Mouse (Mus musculus): ENCODE data around the gene Zfp553. TPM values are rescaled to one million over a fixed set of nuclear protein-coding genes. Genes with fewer than 3 reads are reported as not detected.

The Zfp553 gene
- polyA plus RNA-seq, 1 experiment from 2014 or later = 18.5 TPM

- H3K9ac ChIP-seq (ENCODE audit: low read length) = peak overlapping the region; percentile 73
- peak overlapping the region; percentile 60 for H3K4me3 ChIP-seq (ENCODE audit: low read depth, low read length)
- H3K27ac ChIP-seq (ENCODE audit: low read depth) = peak overlapping the region; percentile 88
- peak overlapping the region; percentile 86 for H3K4me2 ChIP-seq (ENCODE audit: low read length)
- DNase-seq (ENCODE audit: low spot score) = no peak
- WGBS = 16% methylated on average over 4 of the region's 4 CpGs
- no peaks in the 10 kb centered on the region for H3K9me3 ChIP-seq (ENCODE audit: control insufficient read depth, low read length)
- peaks cover 10% of the 10 kb centered on the region for H3K4me1 ChIP-seq (replicated peaks; ENCODE audit: control insufficient read depth, insufficient read depth, low read length)
- no peaks in the 10 kb centered on the region for H3K27me3 ChIP-seq (replicated peaks; ENCODE audit: control insufficient read depth, insufficient read depth, low read length)
- no peak for ATAC-seq (replicated peaks; ENCODE audit: low FRiP score, low TSS enrichment, low read depth)
- H3K36me3 ChIP-seq (ENCODE audit: control insufficient read depth, insufficient read depth, low read length) = peaks cover 11% of the 10 kb centered on the region
Observed at GRCm38 (mm10) chr7:127255008-127255407, 22.1 kb downstream of the Zfp553 start.

GRCm38 (mm10) chr7:127255965-127256364, 23.1 kb downstream of the Zfp553 start:
- H3K36me3 ChIP-seq (ENCODE audit: control insufficient read depth, insufficient read depth, low read length) = peaks cover 9% of the 10 kb centered on the region; the same call in 1 of the 2 replicates
- no peak overlapping the region for H3K4me2 ChIP-seq (ENCODE audit: low read length)
- no peak overlapping the region for H3K4me3 ChIP-seq (ENCODE audit: low read depth, low read length)
- ATAC-seq (replicated peaks; ENCODE audit: low FRiP score, low TSS enrichment, low read depth) = no peak
- DNase-seq (ENCODE audit: low spot score) = no peak
- 93% methylated on average over 2 of the region's 2 CpGs for WGBS
- H3K9me3 ChIP-seq (ENCODE audit: control insufficient read depth, low read length) = no peaks in the 10 kb centered on the region
- peaks cover 10% of the 10 kb centered on the region for H3K4me1 ChIP-seq (replicated peaks; ENCODE audit: control insufficient read depth, insufficient read depth, low read length)
- H3K27ac ChIP-seq (ENCODE audit: low read depth) = no peak overlapping the region
- H3K27me3 ChIP-seq (replicated peaks; ENCODE audit: control insufficient read depth, insufficient read depth, low read length) = no peaks in the 10 kb centered on the region
- no peak overlapping the region for H3K9ac ChIP-seq (ENCODE audit: low read length)

GRCm38 (mm10) chr7:127256518-127256917, 23.7 kb downstream of the Zfp553 start:
- H3K36me3 ChIP-seq (ENCODE audit: control insufficient read depth, insufficient read depth, low read length) = peaks cover 9% of the 10 kb centered on the region; the same call in 1 of the 2 replicates
- no peak overlapping the region for H3K9ac ChIP-seq (ENCODE audit: low read length)
- no peak for ATAC-seq (replicated peaks; ENCODE audit: low FRiP score, low TSS enrichment, low read depth)
- DNase-seq (ENCODE audit: low spot score) = no peak
- no peak overlapping the region for H3K4me3 ChIP-seq (ENCODE audit: low read depth, low read length)
- 90% methylated on average over 5 of the region's 5 CpGs for WGBS
- H3K4me1 ChIP-seq (replicated peaks; ENCODE audit: control insufficient read depth, insufficient read depth, low read length) = peaks cover 10% of the 10 kb centered on the region
- no peaks in the 10 kb centered on the region for H3K27me3 ChIP-seq (replicated peaks; ENCODE audit: control insufficient read depth, insufficient read depth, low read length)
- no peaks in the 10 kb centered on the region for H3K9me3 ChIP-seq (ENCODE audit: control insufficient read depth, low read length)
- H3K4me2 ChIP-seq (ENCODE audit: low read length) = no peak overlapping the region
- H3K27ac ChIP-seq (ENCODE audit: low read depth) = no peak overlapping the region

- Histone ChIP-seq H3K27me3 (replicated peaks; ENCODE audit: control insufficient read depth, insufficient read depth, low read length) (no peaks in the 10 kb centered on the region), H3K27ac (ENCODE audit: low read depth) (no peak overlapping the region), H3K4me2 (ENCODE audit: low read length) (peak overlapping the region; percentile 83), H3K9me3 (ENCODE audit: control insufficient read depth, low read length) (no peaks in the 10 kb centered on the region), H3K4me3 (ENCODE audit: low read depth, low read length) (peak overlapping the region; percentile 74), H3K36me3 (ENCODE audit: control insufficient read depth, insufficient read depth, low read length) (peaks cover 9% of the 10 kb centered on the region; the same call in 1 of the 2 replicates), H3K9ac (ENCODE audit: low read length) (peak overlapping the region; percentile 70; the same call in 1 of the 2 replicates), H3K4me1 (replicated peaks; ENCODE audit: control insufficient read depth, insufficient read depth, low read length) (peaks cover 10% of the 10 kb centered on the region)
- WGBS = 75% methylated on average over 8 of the region's 8 CpGs
- ATAC-seq (replicated peaks; ENCODE audit: low FRiP score, low TSS enrichment, low read depth) (no peak), DNase-seq (ENCODE audit: low spot score) (no peak)
Observed at GRCm38 (mm10) chr7:127259186-127259905, 26.5 kb downstream of the Zfp553 start.

GRCm38 (mm10) chr7:127260309-127261111, 27.6 kb downstream of the Zfp553 start, which contains the start of gene Dctpp1:
Gene Dctpp1, minus strand, starts transcription at chr7:127260709.
- DNase-seq (ENCODE audit: low spot score) (peak; percentile 95), ATAC-seq (replicated peaks; ENCODE audit: low FRiP score, low TSS enrichment, low read depth) (peak; percentile 99)
- Histone ChIP-seq H3K4me3 (ENCODE audit: low read depth, low read length) (peak within 1 kb of the TSS; percentile 74), H3K9me3 (ENCODE audit: control insufficient read depth, low read length) (no peaks in the 10 kb centered on the region), H3K9ac (ENCODE audit: low read length) (peak within 1 kb of the TSS; percentile 70), H3K27me3 (replicated peaks; ENCODE audit: control insufficient read depth, insufficient read depth, low read length) (no peaks in the 10 kb centered on the region), H3K4me1 (replicated peaks; ENCODE audit: control insufficient read depth, insufficient read depth, low read length) (peaks cover 3% of the 10 kb centered on the region; the same call in 1 of the 2 replicates), H3K36me3 (ENCODE audit: control insufficient read depth, insufficient read depth, low read length) (peaks cover 9% of the 10 kb centered on the region; the same call in 1 of the 2 replicates), H3K4me2 (ENCODE audit: low read length) (peak within 1 kb of the TSS; percentile 83), H3K27ac (ENCODE audit: low read depth) (peak within 1 kb of the TSS; percentile 57; the same call in 1 of the 2 replicates)
- under 1% methylated on average over 50 of the region's 50 CpGs for WGBS

- H3K9ac ChIP-seq (ENCODE audit: low read length) = no peak overlapping the region
- no peak overlapping the region for H3K4me2 ChIP-seq (ENCODE audit: low read length)
- no peak overlapping the region for H3K27ac ChIP-seq (ENCODE audit: low read depth)
- no peaks in the 10 kb centered on the region for H3K27me3 ChIP-seq (replicated peaks; ENCODE audit: control insufficient read depth, insufficient read depth, low read length)
- no peak overlapping the region for H3K4me3 ChIP-seq (ENCODE audit: low read depth, low read length)
- H3K36me3 ChIP-seq (ENCODE audit: control insufficient read depth, insufficient read depth, low read length) = peaks cover 1% of the 10 kb centered on the region; the same call in 1 of the 2 replicates
- DNase-seq (ENCODE audit: low spot score) = no peak
- peaks cover 3% of the 10 kb centered on the region; the same call in 1 of the 2 replicates for H3K4me1 ChIP-seq (replicated peaks; ENCODE audit: control insufficient read depth, insufficient read depth, low read length)
- no peak for ATAC-seq (replicated peaks; ENCODE audit: low FRiP score, low TSS enrichment, low read depth)
- no peaks in the 10 kb centered on the region for H3K9me3 ChIP-seq (ENCODE audit: control insufficient read depth, low read length)
- WGBS = 84% methylated on average over 10 of the region's 10 CpGs
Observed at GRCm38 (mm10) chr7:127262218-127262961, 29.5 kb downstream of the Zfp553 start.

- no peaks in the 10 kb centered on the region for H3K27me3 ChIP-seq (replicated peaks; ENCODE audit: control insufficient read depth, insufficient read depth, low read length)
- no peak overlapping the region for H3K4me2 ChIP-seq (ENCODE audit: low read length)
- 0 out of 2 replicates have a peak, but pooled peaks cover 5% of the 10 kb centered on the region for H3K9me3 ChIP-seq (ENCODE audit: control insufficient read depth, low read length)
- H3K9ac ChIP-seq (ENCODE audit: low read length) = no peak overlapping the region
- peaks cover 3% of the 10 kb centered on the region; the same call in 1 of the 2 replicates for H3K4me1 ChIP-seq (replicated peaks; ENCODE audit: control insufficient read depth, insufficient read depth, low read length)
- ATAC-seq (replicated peaks; ENCODE audit: low FRiP score, low TSS enrichment, low read depth) (no peak), DNase-seq (ENCODE audit: low spot score) (no peak)
- no peak overlapping the region for H3K27ac ChIP-seq (ENCODE audit: low read depth)
- no peak overlapping the region for H3K4me3 ChIP-seq (ENCODE audit: low read depth, low read length)
- 98% methylated on average over 3 of the region's 3 CpGs for WGBS
- H3K36me3 ChIP-seq (ENCODE audit: control insufficient read depth, insufficient read depth, low read length) = no peaks in the 10 kb centered on the region
Observed at GRCm38 (mm10) chr7:127263526-127263925, 30.7 kb downstream of the Zfp553 start.

GRCm38 (mm10) chr7:127270256-127270655, 37.4 kb downstream of the Zfp553 start:
- H3K4me3 ChIP-seq (ENCODE audit: low read depth, low read length) = no peak overlapping the region
- ATAC-seq (replicated peaks; ENCODE audit: low FRiP score, low TSS enrichment, low read depth) (no peak), DNase-seq (ENCODE audit: low spot score) (no peak)
- no peak overlapping the region for H3K4me2 ChIP-seq (ENCODE audit: low read length)
- H3K27ac ChIP-seq (ENCODE audit: low read depth) = no peak overlapping the region
- no peaks in the 10 kb centered on the region for H3K27me3 ChIP-seq (replicated peaks; ENCODE audit: control insufficient read depth, insufficient read depth, low read length)
- 88% methylated on average over 2 of the region's 2 CpGs for WGBS
- H3K36me3 ChIP-seq (ENCODE audit: control insufficient read depth, insufficient read depth, low read length) = peaks cover 22% of the 10 kb centered on the region
- 0 out of 2 replicates have a peak, but pooled peaks cover 10% of the 10 kb centered on the region for H3K9me3 ChIP-seq (ENCODE audit: control insufficient read depth, low read length)
- H3K9ac ChIP-seq (ENCODE audit: low read length) = no peak overlapping the region
- peaks cover 14% of the 10 kb centered on the region for H3K4me1 ChIP-seq (replicated peaks; ENCODE audit: control insufficient read depth, insufficient read depth, low read length)
